Mouse (Mus musculus) adrenal gland, adult 8-10 months (tissue): Measurements from ENCODE around the gene Gpr15. TPM values are rescaled to one million over a fixed set of nuclear protein-coding genes. Genes with fewer than 3 reads are reported as not detected.

ENCODE experiments used
- DNase-seq: peaks from one replicate; pipeline ENCODE4 v3.0.0; 2022
- microRNA-seq, 2 experiments: library from miRNA; unstranded; fragments of <30 nt; microRNA quantifications; one replicate each; pipeline ENCODE4 v1.2.0; 2022
- total RNA-seq, 4 experiments: library from RNA; stranded (reverse); gene quantifications; 2 replicates each; pipeline ENCODE4 v1.2.4; 2022

Gpr15 gene
- total RNA-seq, 4 experiments from 2014 or later, result not detected

DNA sequence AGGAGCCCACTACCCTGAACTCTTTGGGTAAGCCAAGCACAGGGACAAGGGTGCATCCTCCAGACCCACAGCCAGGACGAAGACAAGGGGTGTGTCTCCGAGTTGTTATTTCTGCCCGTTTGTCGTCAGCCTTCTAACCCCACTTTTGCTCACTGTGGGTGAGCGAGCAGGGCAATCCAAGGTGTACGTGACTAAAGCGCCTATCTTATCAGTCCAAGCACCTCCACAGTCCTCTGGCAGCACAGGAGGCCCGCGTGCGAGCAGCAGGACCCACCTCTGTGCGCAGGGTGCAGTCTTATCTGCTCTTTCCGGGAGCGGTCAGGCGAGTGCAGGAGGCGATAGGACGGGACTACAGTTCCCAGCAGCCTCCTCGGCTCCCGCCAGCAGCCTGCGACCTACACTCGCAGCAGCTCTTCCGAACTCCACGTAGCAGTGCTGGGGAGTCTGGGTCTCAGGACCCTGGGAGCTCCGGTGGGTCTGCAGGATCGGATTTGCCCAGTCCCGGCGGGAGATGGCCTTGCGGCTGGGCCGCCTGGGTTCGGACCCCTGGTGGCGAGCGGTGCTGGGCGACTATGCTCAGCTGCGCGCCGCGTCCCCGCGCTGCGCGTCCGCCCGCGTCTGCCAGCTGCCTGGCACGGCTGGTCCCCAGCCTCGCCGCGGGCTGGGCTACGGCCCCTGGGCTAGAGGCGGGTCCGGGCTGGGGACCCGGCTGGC lies 48.8 kb downstream of the Gpr15 start, which contains the start of gene Cpox:
TSS of gene Cpox (plus strand) at position 376 of the 714 bp plus-strand sequence.
- peak; percentile 78 for DNase-seq

DNA sequence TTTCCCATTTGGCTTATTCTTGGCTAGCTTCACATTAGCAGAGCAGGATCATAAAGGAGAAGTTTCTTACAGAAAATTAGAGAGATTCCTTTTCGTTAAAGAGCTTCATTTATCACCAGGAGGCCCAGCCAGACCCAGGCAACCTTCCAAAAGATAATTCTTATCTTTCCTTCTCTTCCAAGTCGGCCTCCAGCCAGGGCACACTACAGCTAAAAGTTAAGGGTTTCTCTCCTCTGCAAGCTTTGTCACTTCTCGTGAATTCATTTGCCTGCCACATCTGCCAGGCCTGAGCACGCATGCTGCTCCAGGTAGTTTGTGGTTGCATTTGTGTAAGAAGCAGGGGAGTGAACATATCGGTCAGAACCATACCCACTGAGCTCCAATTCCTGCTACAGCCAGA lies 49.6 kb downstream of the Gpr15 start:
- no peak for DNase-seq

GRCm38 (mm10) chr16:58668586-58668985 lies 50.3 kb downstream of the Gpr15 start:
- no peak for DNase-seq

Small RNA genes within 50 kb of the gene (microRNA-seq; reads per million reads assigned to microRNA genes)
- 0 reads per million in 2 experiments for gene Gm27564

Other genes starting within 250 kb of the Gpr15 start
- 10 to 100 TPM; 13.6 to 30.8 (median 17.8) TPM for gene St3gal6, start 194.8 kb downstream of the Gpr15 start, total RNA-seq
- gene Gm813, start 102.1 kb downstream of the Gpr15 start, total RNA-seq, result not detected
- not detected for gene E330017A01Rik, start 80.3 kb downstream of the Gpr15 start, total RNA-seq
- gene Cpox, start 48.8 kb downstream of the Gpr15 start, total RNA-seq, result 10 to 100 TPM; 20.3 to 28.0 (median 21.7) TPM
- 10 to 100 TPM; 47.0 to 70.2 (median 58.4) TPM for gene Cldnd1, start 8.8 kb upstream of the Gpr15 start, total RNA-seq
- gene Olfr172, start 44.1 kb upstream of the Gpr15 start, total RNA-seq, result not detected
- not detected for gene Olfr173, start 81.2 kb upstream of the Gpr15 start, total RNA-seq
- not detected for gene Olfr175-ps1, start 107.7 kb upstream of the Gpr15 start, total RNA-seq
- not detected for gene Olfr177, start 155.7 kb upstream of the Gpr15 start, total RNA-seq
- not detected for gene Olfr178, start 173.0 kb upstream of the Gpr15 start, total RNA-seq
- gene Olfr181, start 209.7 kb upstream of the Gpr15 start, total RNA-seq, result not detected
- gene Olfr180, start 210.3 kb upstream of the Gpr15 start, total RNA-seq, result not detected